Mouse (Mus musculus) limb, embryonic 15.5 days (tissue): Measurements from ENCODE around the gene Aaed1. TPM values are rescaled to one million over a fixed set of nuclear protein-coding genes. Genes with fewer than 3 reads are reported as not detected.

Source experiments
- ATAC-seq: fragments of 200-750 bp; cut with Nextera tagmentation; 2 replicates; pipeline ENCODE4 v1.8.0; 2017; ENCODE audit warnings: low read depth, moderate TSS enrichment; ENCODE audit not compliant: insufficient number of reproducible peaks, low FRiP score, low TSS enrichment
- H3K27ac ChIP-seq: fragments of 300-500 bp; sonication (generic); 2 replicates; pipeline ENCODE4 v1.5.1; 2015; ENCODE audit warnings: moderate library complexity, mild to moderate bottlenecking, inconsistent platforms
- H3K27me3 ChIP-seq: fragments of 300-500 bp; sonication (generic); 2 replicates; pipeline ENCODE4 v1.6.1; 2015; ENCODE audit warnings: inconsistent platforms
- H3K36me3 ChIP-seq: fragments of 300-500 bp; sonication (generic); 2 replicates; pipeline ENCODE4 v1.6.1; 2015; ENCODE audit warnings: inconsistent platforms
- H3K4me1 ChIP-seq: fragments of 300-500 bp; sonication (generic); 2 replicates; pipeline ENCODE4 v1.6.1; 2015; ENCODE audit warnings: inconsistent platforms
- H3K4me2 ChIP-seq: fragments of 300-500 bp; sonication (generic); 2 replicates; pipeline ENCODE4 v1.6.1; 2015; ENCODE audit warnings: mild to moderate bottlenecking, inconsistent platforms
- H3K4me3 ChIP-seq: fragments of 300-500 bp; sonication (generic); 2 replicates; pipeline ENCODE4 v1.5.1; 2015; ENCODE audit warnings: mild to moderate bottlenecking, inconsistent platforms
- H3K9ac ChIP-seq: fragments of 300-500 bp; sonication (generic); 2 replicates; pipeline ENCODE4 v1.6.1; 2015; ENCODE audit warnings: inconsistent platforms
- H3K9me3 ChIP-seq: fragments of 300-500 bp; sonication (generic); 2 replicates; pipeline ENCODE4 v1.6.1; 2016; ENCODE audit warnings: inconsistent platforms
- WGBS: fragments of 180-500 bp; shearing (Covaris S2); methylation state at CpG from one replicate; pipeline ENCODE4 v1.1.7; 2015; 5-methylcytosine and 5-hydroxymethylcytosine counted together
- polyA plus RNA-seq: library from polyadenylated mRNA; unstranded; fragments of >200 nt; fragmentation: Nextera tagmentation; extraction: Ambion mirVana; gene quantifications from 2 replicates; pipeline ENCODE4 v1.2.1, GENCODE M21; 2015

Gene Aaed1
- 44.8 and 46.3 TPM in 2 replicates for polyA plus RNA-seq

GRCm38 (mm10) chr13:64312024-64312915 is at the start of gene Aaed1:
Gene Aaed1, minus strand, starts transcription at chr13:64312710.
- Histone ChIP-seq H3K27me3 (0 out of 2 replicates have a peak, but pooled peaks cover 3% of the 10 kb centered on the region), H3K4me1 (peaks cover 16% of the 10 kb centered on the region), H3K9ac (peak within 1 kb of the TSS; percentile 65), H3K27ac (peak within 1 kb of the TSS; percentile 89), H3K4me3 (peak within 1 kb of the TSS; percentile 67), H3K9me3 (no peaks in the 10 kb centered on the region), H3K4me2 (peak within 1 kb of the TSS; percentile 53), H3K36me3 (peaks cover 8% of the 10 kb centered on the region; the same call in 1 of the 2 replicates)
- under 1% methylated on average over 73 of the region's 74 CpGs for WGBS
- peak; percentile 88 for ATAC-seq

GRCm38 (mm10) chr13:64362139-64362538 is 49.6 kb upstream of the Aaed1 start:
- Histone ChIP-seq H3K27ac (no peak overlapping the region), H3K27me3 (no peaks in the 10 kb centered on the region), H3K36me3 (peaks cover 43% of the 10 kb centered on the region), H3K9me3 (no peaks in the 10 kb centered on the region), H3K4me3 (no peak overlapping the region), H3K9ac (no peak overlapping the region), H3K4me1 (no peaks in the 10 kb centered on the region), H3K4me2 (no peak overlapping the region)
- ATAC-seq, result no peak
- 88% methylated on average over 6 of the region's 6 CpGs for WGBS

GRCm38 (mm10) chr13:64361020-64361419 is 48.5 kb upstream of the Aaed1 start:
- ATAC-seq, result no peak
- no peak overlapping the region for H3K4me3 ChIP-seq
- H3K4me1 ChIP-seq, result no peaks in the 10 kb centered on the region
- no peaks in the 10 kb centered on the region for H3K9me3 ChIP-seq
- H3K4me2 ChIP-seq, result no peak overlapping the region
- WGBS, result 85% methylated on average over 3 of the region's 3 CpGs
- H3K27ac ChIP-seq, result no peak overlapping the region
- peaks cover 32% of the 10 kb centered on the region for H3K36me3 ChIP-seq
- no peak overlapping the region for H3K9ac ChIP-seq
- H3K27me3 ChIP-seq, result no peaks in the 10 kb centered on the region

GRCm38 (mm10) chr13:64359702-64360101 is 47.2 kb upstream of the Aaed1 start:
- Histone ChIP-seq H3K4me3 (no peak overlapping the region), H3K4me2 (no peak overlapping the region), H3K4me1 (no peaks in the 10 kb centered on the region), H3K9ac (no peak overlapping the region), H3K27ac (no peak overlapping the region), H3K36me3 (peaks cover 21% of the 10 kb centered on the region), H3K9me3 (no peaks in the 10 kb centered on the region), H3K27me3 (no peaks in the 10 kb centered on the region)
- WGBS, result 88% methylated on average over 3 of the region's 3 CpGs
- no peak for ATAC-seq

GRCm38 (mm10) chr13:64358476-64358875 is 46.0 kb upstream of the Aaed1 start:
- Histone ChIP-seq H3K4me2 (no peak overlapping the region), H3K27me3 (no peaks in the 10 kb centered on the region), H3K36me3 (peaks cover 11% of the 10 kb centered on the region; the same call in 1 of the 2 replicates), H3K4me1 (no peaks in the 10 kb centered on the region), H3K9me3 (no peaks in the 10 kb centered on the region), H3K4me3 (no peak overlapping the region), H3K27ac (no peak overlapping the region), H3K9ac (no peak overlapping the region)
- no peak for ATAC-seq
- 70% methylated on average over 1 of the region's 1 CpGs for WGBS

- WGBS, result 73% methylated on average over 5 of the region's 5 CpGs
- no peaks in the 10 kb centered on the region for H3K4me1 ChIP-seq
- no peaks in the 10 kb centered on the region for H3K9me3 ChIP-seq
- H3K27ac ChIP-seq, result no peak overlapping the region
- H3K4me2 ChIP-seq, result no peak overlapping the region
- H3K36me3 ChIP-seq, result peaks cover 5% of the 10 kb centered on the region; the same call in 1 of the 2 replicates
- H3K9ac ChIP-seq, result no peak overlapping the region
- no peak for ATAC-seq
- no peaks in the 10 kb centered on the region for H3K27me3 ChIP-seq
- no peak overlapping the region for H3K4me3 ChIP-seq
Measured at GRCm38 (mm10) chr13:64357389-64357788, 44.9 kb upstream of the Aaed1 start.

GRCm38 (mm10) chr13:64349474-64349873 is 37.0 kb upstream of the Aaed1 start:
- Histone ChIP-seq H3K4me2 (no peak overlapping the region), H3K4me1 (no peaks in the 10 kb centered on the region), H3K9me3 (no peaks in the 10 kb centered on the region), H3K4me3 (no peak overlapping the region), H3K9ac (no peak overlapping the region), H3K27ac (no peak overlapping the region), H3K36me3 (no peaks in the 10 kb centered on the region), H3K27me3 (no peaks in the 10 kb centered on the region)
- no peak for ATAC-seq
- 77% methylated on average over 2 of the region's 2 CpGs for WGBS

- no peak overlapping the region for H3K27ac ChIP-seq
- ATAC-seq, result no peak
- no peaks in the 10 kb centered on the region for H3K27me3 ChIP-seq
- H3K9me3 ChIP-seq, result no peaks in the 10 kb centered on the region
- peak overlapping the region; percentile 70 for H3K4me2 ChIP-seq
- H3K9ac ChIP-seq, result peak overlapping the region; percentile 39
- peak overlapping the region; percentile 45 for H3K4me3 ChIP-seq
- no peaks in the 10 kb centered on the region for H3K36me3 ChIP-seq
- 2% methylated on average over 9 of the region's 9 CpGs for WGBS
- H3K4me1 ChIP-seq, result 0 out of 2 replicates have a peak, but pooled peaks cover 5% of the 10 kb centered on the region
Measured at GRCm38 (mm10) chr13:64344082-64344501, 31.6 kb upstream of the Aaed1 start.

- Histone ChIP-seq H3K27me3 (no peaks in the 10 kb centered on the region), H3K27ac (no peak overlapping the region), H3K4me1 (0 out of 2 replicates have a peak, but pooled peaks cover 5% of the 10 kb centered on the region), H3K9ac (peak overlapping the region; percentile 39), H3K4me3 (peak overlapping the region; percentile 45), H3K36me3 (no peaks in the 10 kb centered on the region), H3K9me3 (no peaks in the 10 kb centered on the region), H3K4me2 (peak overlapping the region; percentile 70)
- no peak for ATAC-seq
- WGBS, result 17% methylated on average over 10 of the region's 10 CpGs
Measured at GRCm38 (mm10) chr13:64343598-64343997, 31.1 kb upstream of the Aaed1 start.

- H3K27ac ChIP-seq, result no peak overlapping the region
- H3K4me2 ChIP-seq, result no peak overlapping the region
- H3K9me3 ChIP-seq, result no peaks in the 10 kb centered on the region
- H3K27me3 ChIP-seq, result no peaks in the 10 kb centered on the region
- no peak overlapping the region for H3K9ac ChIP-seq
- no peak overlapping the region for H3K4me3 ChIP-seq
- H3K36me3 ChIP-seq, result no peaks in the 10 kb centered on the region
- 49% methylated on average over 4 of the region's 4 CpGs for WGBS
- no peak for ATAC-seq
- H3K4me1 ChIP-seq, result no peaks in the 10 kb centered on the region
Measured at GRCm38 (mm10) chr13:64335546-64336132, 23.1 kb upstream of the Aaed1 start.

GRCm38 (mm10) chr13:64333102-64333501 is 20.6 kb upstream of the Aaed1 start:
- H3K27me3 ChIP-seq, result no peaks in the 10 kb centered on the region
- no peak overlapping the region for H3K4me2 ChIP-seq
- ATAC-seq, result no peak
- H3K27ac ChIP-seq, result no peak overlapping the region
- WGBS, result 73% methylated on average over 3 of the region's 3 CpGs
- no peak overlapping the region for H3K9ac ChIP-seq
- H3K4me1 ChIP-seq, result no peaks in the 10 kb centered on the region
- no peaks in the 10 kb centered on the region for H3K36me3 ChIP-seq
- H3K4me3 ChIP-seq, result no peak overlapping the region
- H3K9me3 ChIP-seq, result no peaks in the 10 kb centered on the region

- Histone ChIP-seq H3K4me2 (no peak overlapping the region), H3K9me3 (no peaks in the 10 kb centered on the region), H3K4me3 (no peak overlapping the region), H3K4me1 (no peaks in the 10 kb centered on the region), H3K36me3 (no peaks in the 10 kb centered on the region), H3K9ac (no peak overlapping the region), H3K27me3 (no peaks in the 10 kb centered on the region), H3K27ac (no peak overlapping the region)
- WGBS, result 67% methylated on average over 6 of the region's 6 CpGs
- ATAC-seq, result no peak
Measured at GRCm38 (mm10) chr13:64332321-64332720, 19.8 kb upstream of the Aaed1 start.
